Mouse (Mus musculus): ENCODE results near the gene Tubgcp2. TPM values are rescaled to one million over a fixed set of nuclear protein-coding genes. Genes with fewer than 3 reads are reported as not detected.

The Tubgcp2 gene
- total and polyA plus RNA-seq, 3 experiments, result 27.1 to 43.6 TPM; not detected in 1

DNA sequence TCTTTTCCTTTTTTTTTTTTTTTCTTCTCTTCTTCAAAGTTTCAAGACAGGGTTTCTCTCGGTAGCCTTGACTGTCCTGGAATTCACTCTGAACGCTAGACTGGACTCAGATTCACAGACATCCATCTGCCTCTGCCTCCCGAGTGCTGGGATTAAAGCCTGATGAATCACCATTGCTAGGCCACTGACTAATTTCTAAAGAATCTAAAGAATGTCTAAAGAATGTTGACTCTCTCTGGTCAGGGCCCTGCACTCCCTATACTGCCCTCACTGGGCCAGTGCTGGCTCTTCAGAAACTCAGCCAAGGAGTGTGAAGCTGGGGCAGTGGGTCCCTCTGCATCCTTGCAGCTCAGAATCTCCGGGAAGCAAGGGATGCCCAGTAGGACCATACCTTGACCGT lies 61.0 kb downstream of the Tubgcp2 start:
- Histone ChIP-seq H3K27me3 (ENCODE audit: control insufficient read depth in 1 of 2, insufficient read depth in 2 of 2, low read length in 2 of 2) (no peaks in the 10 kb centered on the region), H3K4me1 (ENCODE audit: control insufficient read depth in 1 of 2, insufficient read depth in 2 of 2, low read length in 2 of 2) (peaks cover 0 to 37% of the 10 kb centered on the region in 2 experiments; a peak in 3 of 4 replicates), H3K27ac (ENCODE audit: control insufficient read depth, low read depth, low read length) (no peak overlapping the region), H3K4me3 (ENCODE audit: control insufficient read depth in 1 of 2, insufficient read depth in 1 of 2, low read depth in 2 of 2, low read length in 2 of 2) (no peak overlapping the region), H3K9ac (ENCODE audit: control insufficient read depth, low read depth, low read length, poor library complexity, severe bottlenecking) (no peak overlapping the region), H3K36me3 (ENCODE audit: control insufficient read depth in 1 of 2, insufficient read depth in 2 of 2, low read length in 2 of 2) (peaks cover 0 to 18% of the 10 kb centered on the region in 2 experiments; a peak in 2 of 4 replicates), H3K9me3 (replicated peaks; ENCODE audit: insufficient read depth, low read length) (no peaks in the 10 kb centered on the region), H3K79me2 (ENCODE audit: control insufficient read depth, insufficient read depth, low read length, poor library complexity) (no peaks in the 10 kb centered on the region)
- TF ChIP-seq ZMIZ1 (IDR thresholded peaks at IDR 0.05; ENCODE audit: low read depth, low read length) (no peak), CHD2 (IDR thresholded peaks at IDR 0.05; ENCODE audit: low read length) (no peak), MXI1 (IDR thresholded peaks at IDR 0.05; ENCODE audit: low read depth, low read length) (no peak), CTCF (IDR thresholded peaks at IDR 0.05 in 2 of 3, conservative IDR thresholded peaks at IDR 0.05 in 1 of 3; ENCODE audit: control insufficient read depth in 1 of 3, insufficient read depth in 1 of 3, low read depth in 2 of 3, low read length in 3 of 3, poor library complexity in 1 of 3, severe bottlenecking in 1 of 3) (no peak), EP300 (IDR thresholded peaks at IDR 0.05; ENCODE audit: low read depth in 1 of 2, low read length in 2 of 2) (no peak), POLR2AphosphoS2 (IDR thresholded peaks at IDR 0.05; ENCODE audit: low read length) (no peak), RAD21 (IDR thresholded peaks at IDR 0.05; ENCODE audit: low read depth, low read length) (no peak), MYC (IDR thresholded peaks at IDR 0.05; ENCODE audit: low read depth, low read length) (no peak), USF1 (IDR thresholded peaks at IDR 0.05; ENCODE audit: low read depth, low read length) (no peak)
- DNase-seq (ENCODE audit: low read depth, low spot score), result no peak

- peak overlapping the region; percentile 21 to 22; a peak in 2 of 4 replicates for H3K4me3 ChIP-seq (ENCODE audit: control insufficient read depth in 1 of 2, insufficient read depth in 1 of 2, low read depth in 2 of 2, low read length in 2 of 2)
- H3K4me1 ChIP-seq (ENCODE audit: control insufficient read depth in 1 of 2, insufficient read depth in 2 of 2, low read length in 2 of 2), result peaks cover 0 to 32% of the 10 kb centered on the region in 2 experiments; a peak in 3 of 4 replicates
- H3K27me3 ChIP-seq (ENCODE audit: control insufficient read depth in 1 of 2, insufficient read depth in 2 of 2, low read length in 2 of 2), result no peaks in the 10 kb centered on the region
Observed at GRCm38 (mm10) chr7:139974307-139974706, 62.2 kb downstream of the Tubgcp2 start.

GRCm38 (mm10) chr7:139972923-139973331 lies 63.5 kb downstream of the Tubgcp2 start:
- Histone ChIP-seq H3K4me1 (ENCODE audit: control insufficient read depth in 1 of 2, insufficient read depth in 2 of 2, low read length in 2 of 2) (peaks cover 0 to 29% of the 10 kb centered on the region in 2 experiments; a peak in 3 of 4 replicates), H3K4me3 (ENCODE audit: control insufficient read depth in 1 of 2, insufficient read depth in 1 of 2, low read depth in 2 of 2, low read length in 2 of 2) (no peak overlapping the region), H3K9ac (ENCODE audit: control insufficient read depth, low read depth, low read length, poor library complexity, severe bottlenecking) (no peak overlapping the region), H3K9me3 (replicated peaks; ENCODE audit: insufficient read depth, low read length) (no peaks in the 10 kb centered on the region), H3K27ac (ENCODE audit: control insufficient read depth, low read depth, low read length) (peak overlapping the region; percentile 64; the same call in 1 of the 2 replicates), H3K79me2 (ENCODE audit: control insufficient read depth, insufficient read depth, low read length, poor library complexity) (no peaks in the 10 kb centered on the region), H3K27me3 (ENCODE audit: control insufficient read depth in 1 of 2, insufficient read depth in 2 of 2, low read length in 2 of 2) (no peaks in the 10 kb centered on the region), H3K36me3 (ENCODE audit: control insufficient read depth in 1 of 2, insufficient read depth in 2 of 2, low read length in 2 of 2) (peaks cover 0 to 14% of the 10 kb centered on the region in 2 experiments; a peak in 2 of 4 replicates)
- TF ChIP-seq TBP (IDR thresholded peaks at IDR 0.05; ENCODE audit: low read depth, low read length) (peak; percentile 96), ELF1 (IDR thresholded peaks at IDR 0.05; ENCODE audit: low read depth, low read length) (no peak), MAZ (IDR thresholded peaks at IDR 0.05; ENCODE audit: low read depth, low read length) (no peak), POLR2A (IDR thresholded peaks at IDR 0.05; ENCODE audit: control insufficient read depth in 1 of 2, insufficient read depth in 1 of 2, low read depth in 1 of 2, low read length in 2 of 2, poor library complexity in 1 of 2) (no peak), UBTF (IDR thresholded peaks at IDR 0.05; ENCODE audit: borderline replicate concordance, insufficient read depth, low read depth, low read length) (0 out of 2 replicates have a peak, but pooled peaks have one; percentile 80), RAD21 (IDR thresholded peaks at IDR 0.05; ENCODE audit: low read depth, low read length) (no peak), GATA1 (IDR thresholded peaks at IDR 0.05; ENCODE audit: low read depth, low read length) (0 out of 2 replicates have a peak, but pooled peaks have one; percentile 12), ZNF384 (IDR thresholded peaks at IDR 0.05; ENCODE audit: low read depth, low read length) (peak; percentile 62; the same call in 1 of the 2 replicates)
- DNase-seq (ENCODE audit: low read depth, low spot score), result peak; percentile 79

More at GRCm38 (mm10) chr7:139974307-139974706, 62.2 kb downstream of the Tubgcp2 start:
- DNase-seq (ENCODE audit: low read depth, low spot score), result peak; percentile 67
- Histone ChIP-seq H3K79me2 (ENCODE audit: control insufficient read depth, insufficient read depth, low read length, poor library complexity) (no peaks in the 10 kb centered on the region), H3K27ac (ENCODE audit: control insufficient read depth, low read depth, low read length) (peak overlapping the region; percentile 66), H3K9me3 (replicated peaks; ENCODE audit: insufficient read depth, low read length) (no peaks in the 10 kb centered on the region), H3K36me3 (ENCODE audit: control insufficient read depth in 1 of 2, insufficient read depth in 2 of 2, low read length in 2 of 2) (peaks cover 0 to 16% of the 10 kb centered on the region in 2 experiments; a peak in 2 of 4 replicates), H3K9ac (ENCODE audit: control insufficient read depth, low read depth, low read length, poor library complexity, severe bottlenecking) (peak overlapping the region; percentile 38)
- TF ChIP-seq SIN3A (IDR thresholded peaks at IDR 0.05; ENCODE audit: low read length) (no peak), GATA1 (IDR thresholded peaks at IDR 0.05; ENCODE audit: low read depth, low read length) (peak; percentile 41; the same call in 1 of the 2 replicates), MAZ (IDR thresholded peaks at IDR 0.05; ENCODE audit: low read depth, low read length) (no peak), TBP (IDR thresholded peaks at IDR 0.05; ENCODE audit: low read depth, low read length) (0 out of 2 replicates have a peak, but pooled peaks have one; percentile 32), USF1 (IDR thresholded peaks at IDR 0.05; ENCODE audit: low read depth, low read length) (no peak), EP300 (IDR thresholded peaks at IDR 0.05; ENCODE audit: low read depth in 1 of 2, low read length in 2 of 2) (peak; percentile 16 to 37; a peak in 3 of 4 replicates), SMC3 (IDR thresholded peaks at IDR 0.05; ENCODE audit: low read depth, low read length) (no peak), NELFE (IDR thresholded peaks at IDR 0.05; ENCODE audit: low read depth, low read length) (no peak), USF2 (IDR thresholded peaks at IDR 0.05; ENCODE audit: borderline replicate concordance in 1 of 2, insufficient read depth in 1 of 2, low read depth in 1 of 2, low read length in 2 of 2) (no peak)
